Mouse (Mus musculus) adrenal gland, adult 2 months (tissue): ENCODE data around the gene Glis2. TPM values are rescaled to one million over a fixed set of nuclear protein-coding genes. Genes with fewer than 3 reads are reported as not detected.

Experiments
- DNase-seq: peaks from one replicate; pipeline ENCODE4 v3.0.0; 2021
- polyA plus RNA-seq: library from polyadenylated mRNA; depleted of rRNA; stranded (reverse); fragments of >200 nt; gene quantifications from 2 replicates; pipeline ENCODE4 v1.2.3, GENCODE M21; 2012
- total RNA-seq, 2 experiments: library from RNA; stranded (reverse); gene quantifications; 2 replicates each; pipeline ENCODE4 v1.2.3; 2021

Gene Glis2
- total and polyA plus RNA-seq, 3 experiments: 17.3 to 28.9 (median 27.4) TPM

DNA sequence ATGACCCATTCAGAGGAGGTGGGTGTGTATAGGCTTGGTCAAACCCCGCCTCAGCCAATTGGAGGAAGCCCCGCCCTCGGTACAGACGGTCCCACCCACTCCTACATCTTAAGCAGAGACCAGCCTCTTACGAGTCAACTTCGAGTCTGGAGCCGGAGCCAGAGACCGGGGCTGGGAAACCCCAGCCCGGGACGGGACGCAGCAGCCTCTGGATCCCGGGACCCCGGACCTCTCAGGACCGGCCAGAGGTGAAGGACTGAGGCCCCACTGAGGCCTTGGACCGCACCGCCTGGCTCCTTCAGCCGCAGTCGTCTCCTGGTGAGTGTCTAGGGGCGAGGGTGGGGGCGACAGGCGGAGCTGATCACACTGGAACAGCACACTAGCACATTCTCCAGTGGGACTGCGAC lies 45.3 kb downstream of the Glis2 start, which contains the start of the genes Vasn and Dnaja3:
Vasn (plus strand) TSS at position 111 of the 407 bp plus-strand sequence.
Dnaja3 (plus strand) TSS at position 159 of the 407 bp plus-strand sequence.
- peak; percentile 94 for DNase-seq

DNA sequence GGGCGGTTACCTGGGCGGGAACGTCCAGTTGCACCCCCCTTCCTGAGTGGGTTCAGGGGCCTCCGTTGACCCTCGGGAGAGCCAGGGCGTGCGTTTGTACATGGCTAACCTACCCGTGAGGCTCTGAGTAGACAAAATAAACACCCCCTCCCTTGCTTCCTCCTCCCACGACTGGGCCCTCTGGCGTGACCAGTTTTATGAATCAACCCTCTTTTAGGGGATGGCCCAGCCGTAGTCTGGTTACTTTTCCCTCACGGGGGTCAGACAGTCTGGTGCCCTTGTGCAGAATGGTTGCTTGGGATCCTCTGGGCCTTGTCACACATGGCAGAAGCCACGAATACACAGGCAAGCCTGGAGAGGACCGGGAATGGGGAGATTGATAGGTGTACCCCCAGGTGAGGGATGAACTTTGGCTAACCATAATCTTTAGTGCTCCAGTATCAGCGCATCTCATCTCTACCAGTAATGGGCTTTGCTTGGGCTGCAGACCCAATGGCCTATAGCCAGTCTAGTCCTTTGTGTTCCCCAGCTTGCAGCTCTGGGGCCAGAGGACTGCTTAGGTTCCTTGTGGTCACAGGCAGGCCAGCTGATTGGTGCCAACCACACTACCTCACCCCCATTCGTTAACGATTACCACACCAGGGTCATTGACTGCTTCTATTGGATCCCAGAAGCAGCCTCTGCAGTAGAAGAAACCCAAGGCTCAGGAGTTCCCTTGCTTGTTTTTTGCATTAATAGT lies 45.9 kb downstream of the Glis2 start:
- DNase-seq: peak; percentile 34

DNA sequence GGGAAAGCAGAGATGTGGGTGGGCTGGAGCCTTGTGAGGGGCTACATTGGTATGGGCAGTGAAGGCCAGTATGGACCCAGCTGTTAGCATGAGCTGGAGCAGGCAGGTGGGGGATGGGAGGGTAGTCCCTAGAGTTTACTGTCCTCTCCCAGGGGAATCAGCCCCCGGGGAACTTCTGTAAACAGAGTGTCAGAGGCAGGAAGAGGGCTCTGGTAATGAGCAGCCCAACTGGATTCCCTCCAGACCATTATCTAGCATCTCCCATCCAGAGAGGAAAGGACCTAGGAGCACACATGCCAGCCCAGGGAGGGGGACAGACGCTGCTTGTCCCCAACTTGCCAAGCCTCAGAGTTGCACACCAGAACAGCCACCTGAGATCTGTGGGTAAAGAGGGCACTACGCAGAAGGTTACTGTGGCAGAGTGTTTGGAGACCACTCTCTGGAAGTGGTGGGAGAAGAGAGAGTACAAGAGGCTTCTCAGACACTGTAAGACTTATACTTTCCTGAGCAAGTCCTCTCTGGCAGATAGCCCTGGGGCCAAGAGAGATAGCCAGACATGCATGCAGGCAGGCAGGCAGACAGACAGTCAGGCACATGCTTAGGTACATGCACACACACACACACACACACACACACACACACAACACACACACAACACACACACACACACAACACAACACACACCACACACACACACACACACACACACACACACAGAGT lies 46.8 kb downstream of the Glis2 start:
- peak; percentile 38 for DNase-seq

DNA sequence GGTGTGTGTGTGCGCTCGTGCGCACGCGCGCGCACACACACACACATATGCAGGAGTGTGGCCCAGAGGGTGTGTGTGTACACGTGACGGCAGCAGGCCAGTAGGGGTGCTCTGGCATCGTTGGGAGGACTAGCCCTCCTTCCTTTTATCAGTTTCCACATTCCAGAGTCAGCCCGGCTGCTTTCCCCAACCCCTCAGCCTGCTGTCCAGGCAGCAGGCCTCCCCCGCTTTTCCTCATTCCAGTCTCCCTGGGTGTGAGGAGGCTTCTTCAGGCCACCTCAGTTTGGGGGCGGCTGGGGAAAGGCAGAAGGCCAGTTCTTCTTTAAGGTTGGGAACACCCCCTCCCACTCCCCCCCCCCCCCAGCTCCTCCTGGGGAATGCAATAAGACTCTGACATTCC lies 47.7 kb downstream of the Glis2 start:
- DNase-seq: peak; percentile 41

DNA sequence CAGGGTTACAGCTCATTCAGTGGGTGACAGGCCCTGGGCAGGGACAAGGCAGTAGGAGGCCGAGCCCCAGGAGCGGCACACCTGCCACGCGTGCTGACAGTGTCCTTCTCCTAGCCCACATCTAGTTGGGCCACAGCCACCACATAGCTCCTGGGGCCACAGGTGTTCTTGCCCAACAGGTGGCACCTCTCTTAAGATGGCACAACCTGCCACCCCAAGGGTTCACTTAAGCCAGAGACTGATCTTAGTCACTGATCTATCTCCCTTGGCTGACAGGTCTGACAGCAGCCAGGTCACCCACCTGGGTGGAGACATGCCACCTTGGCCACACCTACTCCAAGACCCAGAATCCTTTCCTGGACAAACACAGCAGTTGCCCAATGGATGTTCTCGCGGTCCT lies 48.4 kb downstream of the Glis2 start:
- no peak for DNase-seq

DNA sequence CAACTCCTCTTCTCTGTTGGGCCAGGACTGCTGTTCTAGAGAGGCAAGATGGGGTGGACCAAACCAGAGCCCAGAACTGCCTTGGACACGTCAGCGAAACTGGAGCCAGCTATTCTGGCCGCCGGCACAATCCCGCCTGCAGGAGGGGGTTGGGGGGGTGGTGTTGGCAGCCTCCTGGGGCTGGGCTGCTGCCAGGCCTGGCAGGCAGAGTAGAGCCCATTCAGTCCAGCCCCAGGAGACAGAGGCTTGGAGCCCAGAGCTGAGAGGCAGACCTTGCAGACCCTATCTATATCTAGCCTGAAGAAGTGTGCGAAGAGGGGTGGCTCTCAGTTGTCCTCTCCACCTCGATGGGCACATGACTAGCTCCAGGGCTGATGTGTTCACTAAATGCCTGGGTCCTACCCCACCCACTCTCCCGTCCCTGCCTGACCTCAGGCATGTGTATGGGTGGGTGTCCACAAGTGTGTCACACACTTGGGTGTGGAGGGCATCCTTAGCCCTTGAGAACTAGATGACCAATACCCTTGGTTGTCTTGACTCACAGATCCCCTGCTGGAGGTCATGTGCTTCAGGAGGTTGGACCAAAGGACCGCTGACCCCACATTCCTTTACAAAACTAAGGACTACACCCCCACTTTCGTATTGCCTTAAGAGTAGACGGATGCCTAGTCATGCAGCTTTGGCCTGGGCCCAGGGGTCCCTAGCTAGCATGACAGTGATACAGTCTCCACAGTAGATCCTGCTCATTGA lies 49.3 kb downstream of the Glis2 start:
- peak; percentile 92 for DNase-seq

DNA sequence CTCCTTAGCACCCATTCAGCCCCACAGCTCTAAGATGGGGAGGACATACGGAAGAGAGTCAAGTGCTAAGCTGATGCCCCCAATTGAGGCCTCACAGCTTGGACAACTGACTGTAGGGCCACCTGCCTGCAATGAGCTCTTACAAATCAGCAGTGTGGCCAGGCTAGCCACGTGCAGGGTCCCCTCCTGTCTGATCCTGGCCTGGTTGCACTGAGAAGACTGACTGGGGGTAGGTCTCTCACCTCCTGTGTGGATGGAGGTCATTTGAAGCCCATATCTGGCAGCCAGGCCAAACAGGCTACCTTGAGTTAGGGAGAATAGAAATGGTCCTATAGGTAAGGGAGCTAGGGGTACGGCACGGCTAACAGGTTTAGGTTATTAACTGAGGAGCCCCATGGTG lies 51.4 kb downstream of the Glis2 start:
- no peak for DNase-seq

DNA sequence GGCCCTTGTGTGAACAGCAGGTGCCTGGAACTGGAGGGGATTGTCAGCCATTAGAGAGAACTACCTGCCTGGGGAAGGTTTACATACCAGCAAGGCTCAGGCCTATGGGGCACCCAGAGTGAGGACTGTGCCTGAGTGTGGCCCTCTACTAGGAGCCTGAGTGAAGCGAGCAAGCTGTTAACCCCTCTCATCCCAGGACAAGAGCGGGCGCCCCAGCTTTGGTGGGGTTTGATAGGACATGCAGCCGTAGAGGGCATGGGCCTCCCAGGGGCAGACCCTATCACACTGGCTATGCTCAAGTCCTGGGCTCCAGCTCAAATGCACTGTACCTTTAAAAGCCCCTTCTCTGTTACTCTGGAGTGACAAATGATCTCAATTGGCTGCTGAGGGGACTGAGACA lies 52.3 kb downstream of the Glis2 start:
- DNase-seq: no peak

DNA sequence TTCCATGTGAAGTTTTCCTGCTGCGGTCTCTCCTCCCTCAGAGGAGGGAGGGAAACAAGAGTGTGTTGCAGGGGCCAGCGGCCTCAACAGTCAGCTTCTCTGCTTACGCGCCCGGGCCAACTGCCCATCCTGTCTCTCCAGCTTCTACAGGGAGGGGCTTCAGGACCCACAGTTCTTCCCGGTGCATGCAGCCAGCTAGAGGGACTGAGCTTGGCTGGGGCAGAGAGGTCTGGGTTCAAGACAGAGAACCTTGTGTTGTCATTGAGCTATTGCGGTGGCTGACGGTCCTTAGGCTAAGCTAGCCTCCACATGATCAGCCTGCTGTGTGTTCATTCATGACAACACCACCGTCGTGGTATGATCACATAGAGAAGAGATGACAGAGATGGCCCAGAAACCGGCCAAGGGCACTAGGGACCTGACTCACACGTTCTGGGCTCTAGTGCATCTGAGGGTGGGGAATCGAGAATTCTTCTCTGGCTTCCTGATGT lies 53.2 kb downstream of the Glis2 start:
- DNase-seq: peak; percentile 83

DNA sequence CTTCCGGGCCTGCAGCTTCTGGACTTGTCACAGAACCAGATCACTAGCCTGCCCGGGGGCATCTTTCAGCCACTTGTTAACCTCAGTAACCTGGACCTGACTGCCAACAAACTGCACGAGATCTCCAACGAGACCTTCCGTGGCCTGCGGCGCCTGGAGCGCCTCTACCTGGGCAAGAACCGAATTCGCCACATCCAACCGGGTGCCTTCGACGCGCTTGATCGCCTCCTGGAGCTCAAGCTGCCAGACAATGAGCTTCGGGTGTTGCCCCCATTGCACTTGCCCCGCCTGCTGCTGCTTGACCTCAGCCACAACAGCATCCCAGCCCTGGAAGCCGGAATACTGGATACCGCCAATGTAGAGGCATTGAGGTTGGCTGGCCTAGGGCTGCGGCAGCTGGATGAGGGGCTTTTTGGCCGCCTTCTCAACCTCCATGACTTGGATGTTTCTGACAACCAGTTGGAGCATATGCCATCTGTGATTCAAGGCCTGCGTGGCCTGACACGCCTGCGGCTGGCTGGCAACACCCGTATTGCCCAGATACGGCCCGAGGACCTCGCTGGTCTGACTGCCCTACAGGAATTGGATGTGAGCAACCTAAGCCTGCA lies 54.0 kb downstream of the Glis2 start:
- no peak for DNase-seq

DNA sequence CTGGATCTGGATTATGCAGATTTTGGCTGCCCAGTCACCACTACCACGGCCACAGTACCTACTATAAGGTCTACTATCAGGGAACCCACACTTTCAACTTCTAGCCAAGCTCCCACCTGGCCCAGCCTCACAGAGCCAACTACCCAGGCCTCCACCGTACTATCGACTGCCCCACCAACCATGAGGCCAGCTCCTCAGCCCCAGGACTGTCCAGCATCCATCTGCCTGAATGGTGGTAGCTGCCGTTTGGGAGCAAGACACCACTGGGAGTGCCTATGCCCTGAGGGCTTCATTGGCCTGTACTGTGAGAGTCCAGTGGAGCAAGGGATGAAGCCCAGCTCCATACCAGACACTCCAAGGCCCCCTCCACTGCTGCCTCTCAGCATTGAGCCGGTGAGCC lies 54.7 kb downstream of the Glis2 start:
- DNase-seq: no peak

DNA sequence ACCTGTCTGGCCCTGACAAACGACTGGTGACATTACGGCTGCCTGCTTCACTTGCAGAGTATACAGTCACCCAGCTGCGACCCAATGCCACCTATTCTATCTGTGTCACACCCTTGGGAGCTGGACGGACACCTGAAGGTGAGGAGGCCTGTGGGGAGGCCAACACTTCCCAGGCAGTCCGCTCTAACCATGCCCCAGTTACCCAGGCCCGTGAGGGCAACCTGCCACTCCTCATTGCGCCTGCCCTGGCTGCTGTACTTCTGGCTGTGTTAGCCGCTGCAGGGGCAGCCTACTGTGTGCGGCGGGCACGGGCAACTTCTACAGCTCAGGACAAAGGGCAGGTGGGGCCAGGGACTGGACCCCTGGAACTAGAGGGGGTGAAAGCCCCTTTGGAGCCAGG lies 55.2 kb downstream of the Glis2 start:
- DNase-seq: no peak

DNA sequence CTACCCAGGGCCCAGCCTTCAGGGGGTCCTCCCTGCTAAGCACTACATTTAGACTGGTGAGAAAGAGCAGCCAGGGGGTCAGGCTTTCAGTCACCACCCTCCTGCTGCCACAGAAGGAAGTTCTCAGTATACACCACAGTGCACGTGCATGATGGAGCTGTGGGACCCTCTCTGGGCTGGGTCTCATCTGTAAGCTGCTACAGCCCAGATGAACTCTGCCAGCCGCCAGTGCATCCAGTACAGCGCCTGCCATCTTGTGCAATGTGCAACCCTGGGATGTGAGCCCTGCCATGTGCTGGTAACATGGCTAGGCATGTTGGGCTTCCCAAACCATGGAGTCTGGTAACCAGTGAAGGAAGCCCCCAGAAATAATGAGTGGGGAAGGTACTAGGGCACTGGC lies 55.6 kb downstream of the Glis2 start:
- no peak for DNase-seq

DNA sequence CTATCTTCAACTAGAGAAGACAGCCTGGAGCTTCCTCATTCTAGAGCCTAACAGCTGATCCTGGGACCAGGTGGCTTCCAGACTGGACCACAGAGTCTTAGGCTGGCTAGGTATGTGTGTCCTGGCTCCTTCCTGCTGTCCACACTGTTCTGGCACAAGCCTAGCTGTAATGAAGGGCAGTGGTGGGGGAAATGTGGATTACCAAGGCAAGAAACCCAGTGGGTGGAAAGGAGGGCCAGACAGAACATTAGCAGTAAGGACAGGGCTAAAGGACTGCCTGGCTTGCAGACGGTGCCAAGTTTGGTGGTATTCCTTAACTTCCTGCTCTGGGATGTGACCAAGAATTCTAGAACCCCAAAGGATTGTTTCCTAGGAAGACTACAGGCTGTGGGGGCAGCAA lies 56.6 kb downstream of the Glis2 start:
- no peak for DNase-seq

DNA sequence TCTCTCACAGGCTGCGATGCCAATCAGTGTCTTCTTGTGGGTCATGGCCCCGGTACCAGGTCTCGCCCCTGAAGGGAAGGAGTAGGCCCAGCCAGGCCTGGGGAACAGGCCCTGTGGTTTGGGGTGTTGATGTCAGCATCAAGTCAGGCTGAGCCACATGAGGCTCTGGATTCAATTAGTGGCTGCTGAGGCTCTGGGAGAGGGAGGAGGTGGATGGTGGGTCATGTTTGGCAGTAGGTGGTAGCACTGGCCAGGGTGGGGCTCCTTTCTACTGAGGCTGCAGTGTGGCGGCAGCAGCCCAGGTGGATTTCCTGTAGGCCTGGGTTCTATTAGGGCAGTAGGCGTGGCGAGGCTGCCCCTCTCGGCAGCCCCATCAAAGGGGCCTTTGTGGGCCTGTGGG lies 57.1 kb downstream of the Glis2 start:
- DNase-seq: peak; percentile 26

DNA sequence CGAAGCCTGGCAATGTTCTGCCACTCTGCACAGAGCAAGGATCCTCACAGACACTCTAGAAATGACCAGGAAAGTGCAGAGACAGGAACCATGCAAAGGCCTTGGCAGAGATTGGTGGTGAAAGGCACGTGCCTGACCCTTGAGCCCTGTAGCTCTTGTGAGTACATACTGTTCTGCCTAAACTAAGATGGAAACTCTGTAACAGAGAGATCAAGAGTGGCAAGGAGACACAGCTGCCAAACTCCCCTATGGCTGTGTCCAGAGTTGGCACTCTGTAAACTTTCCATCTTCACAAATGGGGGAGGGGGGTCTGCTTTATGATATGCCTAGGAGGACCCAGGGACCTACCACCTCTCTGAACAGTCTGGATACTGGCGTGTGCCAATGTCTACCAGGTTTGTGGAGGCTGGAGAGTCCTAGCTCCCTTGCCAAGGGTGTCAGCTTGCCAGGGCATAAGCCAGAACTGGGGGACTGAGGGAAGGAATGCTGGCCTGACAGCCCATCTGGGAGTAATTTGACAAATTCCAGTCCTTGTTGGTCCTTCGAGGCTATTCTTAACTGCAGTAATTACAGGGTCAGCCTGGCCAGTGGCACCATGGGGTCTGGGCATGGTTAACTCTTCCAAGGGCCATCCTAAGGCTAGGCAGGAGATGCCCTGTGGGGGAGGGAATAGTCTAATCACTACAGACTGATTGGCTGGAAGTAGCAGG lies 58.3 kb downstream of the Glis2 start:
- DNase-seq: no peak

DNA sequence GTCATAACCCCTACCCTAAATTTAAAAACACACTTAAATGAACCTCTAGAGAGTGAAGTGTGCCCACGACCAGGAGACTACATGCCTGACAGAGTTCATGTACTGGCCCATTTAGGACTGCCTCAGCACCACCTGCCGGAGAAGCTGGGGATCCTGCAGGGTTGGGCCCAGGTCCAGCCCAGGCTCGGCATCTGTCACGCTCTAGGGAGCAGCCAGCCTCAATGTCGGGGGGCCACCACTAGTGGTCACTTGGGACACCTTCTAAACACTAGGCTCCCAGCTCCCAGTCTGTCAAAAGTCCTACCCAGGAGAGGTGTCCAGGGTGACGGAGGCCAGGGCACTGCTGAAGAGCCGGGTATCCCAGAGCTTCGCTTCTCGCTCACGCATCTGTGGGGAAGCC lies 60.2 kb downstream of the Glis2 start:
- DNase-seq: no peak

DNA sequence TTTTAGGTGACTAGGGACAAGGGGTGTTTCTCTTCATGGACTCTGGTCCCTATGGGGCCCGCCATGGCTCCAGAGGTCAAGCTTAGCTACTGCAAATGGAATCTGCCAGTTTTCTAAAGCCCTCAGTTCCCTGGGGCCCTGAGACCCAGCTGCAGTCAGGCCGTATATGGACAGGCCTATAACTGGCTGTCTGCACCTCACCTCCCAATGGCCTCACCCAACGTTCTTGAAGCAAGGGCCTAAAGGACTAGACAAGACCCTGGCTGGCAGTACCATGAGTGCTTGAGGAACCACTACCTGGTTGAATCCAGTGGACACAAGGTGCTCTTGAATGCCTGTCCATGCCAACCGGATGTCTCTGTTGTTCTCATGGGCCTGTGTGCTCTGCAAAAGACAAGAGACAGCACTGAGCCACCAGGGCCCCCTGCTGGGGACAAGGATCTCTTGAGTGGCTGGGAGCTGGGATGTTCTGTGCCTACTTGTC lies 60.8 kb downstream of the Glis2 start:
- DNase-seq: peak; percentile 41

DNA sequence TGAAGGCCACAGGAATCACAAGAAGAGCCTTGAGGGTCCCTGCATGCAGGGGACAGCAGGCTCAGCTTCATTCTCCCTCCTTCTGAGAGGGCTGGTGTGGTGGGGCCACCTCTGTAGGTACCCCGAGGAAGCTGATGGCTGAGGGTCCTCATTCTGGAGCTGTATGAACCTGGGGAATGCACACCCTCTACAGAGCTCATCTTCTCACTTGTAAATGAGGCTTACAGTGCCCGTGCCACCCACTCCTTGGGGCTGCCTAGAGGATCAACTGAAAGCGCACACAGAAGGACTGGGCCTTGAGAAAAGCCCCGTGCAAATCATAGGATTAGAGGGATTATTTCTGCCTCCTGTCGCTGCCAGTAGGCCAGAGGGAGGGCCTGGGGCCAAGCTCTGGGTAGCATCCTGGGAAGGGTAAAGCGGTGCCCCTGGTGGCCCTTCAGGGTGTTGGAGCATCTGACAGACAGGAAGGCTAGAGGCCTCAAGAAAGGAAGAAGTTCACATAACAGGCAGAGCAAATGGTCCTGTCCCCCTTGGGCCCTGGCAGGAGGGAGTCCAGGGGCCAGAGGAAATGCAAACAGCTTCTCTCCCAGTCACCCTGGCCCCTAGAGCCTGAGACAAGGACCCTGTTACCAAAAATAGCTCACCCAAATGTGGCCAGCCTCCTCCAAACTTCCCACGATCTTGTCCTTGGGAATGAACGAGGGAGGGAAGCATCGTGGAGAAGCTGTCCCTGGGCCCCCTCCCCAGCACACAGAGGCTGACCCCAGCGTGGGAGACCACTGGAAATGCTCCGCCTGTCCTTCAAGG lies 61.5 kb downstream of the Glis2 start:
- no peak for DNase-seq

DNA sequence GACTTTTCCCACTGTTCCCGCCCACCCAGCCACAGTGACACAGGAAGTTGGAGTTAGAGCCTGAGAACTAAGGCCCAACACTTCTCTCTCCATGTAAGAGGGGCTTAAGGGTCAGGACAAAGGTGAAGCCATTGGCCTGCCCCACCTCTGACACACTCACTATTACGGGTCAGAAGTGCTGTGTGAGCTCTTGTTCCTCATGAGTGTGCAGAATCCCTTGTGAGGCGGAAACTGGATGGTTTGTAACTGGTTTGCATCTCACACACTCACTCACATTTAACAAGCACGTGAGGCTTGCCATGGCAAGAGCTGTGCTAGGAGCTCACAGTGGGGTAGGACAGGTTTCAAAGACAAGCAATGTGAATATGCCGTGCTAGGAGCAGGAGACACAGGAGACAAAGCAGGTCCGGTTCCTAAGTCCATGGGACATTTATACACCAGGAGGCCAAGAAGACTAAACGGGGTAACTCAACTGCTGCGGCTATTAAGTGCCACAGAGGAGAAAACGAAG lies 62.1 kb downstream of the Glis2 start:
- DNase-seq: no peak
